Mouse (Mus musculus): ENCODE measurements around the gene Rps23. TPM values are rescaled to one million over a fixed set of nuclear protein-coding genes. Genes with fewer than 3 reads are reported as not detected.

Rps23 gene
- polyA plus RNA-seq, 1 experiment, result 1,862 TPM

DNA sequence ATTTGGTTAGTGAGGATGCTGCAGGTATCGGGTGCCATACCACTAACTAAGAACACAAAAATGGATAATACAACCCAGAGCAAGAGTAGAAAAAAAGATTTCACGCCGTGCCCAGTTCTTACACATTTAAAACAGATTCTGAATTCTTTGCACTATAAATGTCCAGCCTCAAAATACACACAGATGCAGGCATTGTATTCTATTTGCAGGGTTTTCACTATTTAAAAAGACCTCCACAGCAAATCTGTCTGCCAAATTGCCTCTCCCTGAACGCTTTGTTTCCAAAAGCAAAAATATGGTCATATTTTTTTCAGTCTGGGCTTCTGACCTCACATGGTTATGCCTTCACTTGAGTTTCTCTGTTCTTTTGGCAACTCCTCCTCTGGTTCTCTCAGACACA, 27.9 kb upstream of the Rps23 start:
- no peaks in the 10 kb centered on the region for H3K36me3 ChIP-seq (ENCODE audit: control insufficient read depth, insufficient read depth)
- H3K79me2 ChIP-seq (ENCODE audit: control insufficient read depth, insufficient read depth), result no peaks in the 10 kb centered on the region
- no peak overlapping the region for H3K4me3 ChIP-seq (ENCODE audit: insufficient read depth, poor library complexity, severe bottlenecking)
- TF ChIP-seq MYOD1 (IDR thresholded peaks at IDR 0.05; ENCODE audit: control insufficient read depth, insufficient read length, low read depth), result no peak
- no peak for TF ChIP-seq MAX (IDR thresholded peaks at IDR 0.05)
- TF ChIP-seq FOSL1 (IDR thresholded peaks at IDR 0.05; ENCODE audit: insufficient read depth, low read length, poor library complexity, severe bottlenecking), result no peak
- TF ChIP-seq CTCF (IDR thresholded peaks at IDR 0.05; ENCODE audit: control insufficient read depth, insufficient read depth, insufficient read length), result no peak
- no peak for TF ChIP-seq MYOG (IDR thresholded peaks at IDR 0.05; ENCODE audit: control insufficient read depth, extremely low read depth, insufficient read length)
- TF ChIP-seq USF1 (IDR thresholded peaks at IDR 0.05; ENCODE audit: low read depth), result no peak
- TF ChIP-seq CEBPB (IDR thresholded peaks at IDR 0.05; ENCODE audit: low read depth), result no peak
- H3K79me3 ChIP-seq (ENCODE audit: low read depth), result no peaks in the 10 kb centered on the region
- no peaks in the 10 kb centered on the region for H3K27me3 ChIP-seq (ENCODE audit: control insufficient read depth, insufficient read depth, insufficient read length)
- H3ac ChIP-seq (ENCODE audit: control insufficient read depth, insufficient read length, low read depth), result no peak overlapping the region

GRCm38 (mm10) chr13:90896098-90896497, 26.7 kb upstream of the Rps23 start:
- no peak overlapping the region for H3ac ChIP-seq (ENCODE audit: control insufficient read depth, insufficient read length, low read depth)
- TF ChIP-seq MAX (IDR thresholded peaks at IDR 0.05) (no peak), CEBPB (IDR thresholded peaks at IDR 0.05; ENCODE audit: low read depth) (no peak), MYOG (IDR thresholded peaks at IDR 0.05; ENCODE audit: control insufficient read depth, extremely low read depth, insufficient read length) (no peak), MYOD1 (IDR thresholded peaks at IDR 0.05; ENCODE audit: control insufficient read depth, insufficient read length, low read depth) (no peak), FOSL1 (IDR thresholded peaks at IDR 0.05; ENCODE audit: insufficient read depth, low read length, poor library complexity, severe bottlenecking) (no peak), USF1 (IDR thresholded peaks at IDR 0.05; ENCODE audit: low read depth) (no peak), CTCF (IDR thresholded peaks at IDR 0.05; ENCODE audit: control insufficient read depth, insufficient read depth, insufficient read length) (no peak)
- no peaks in the 10 kb centered on the region for H3K36me3 ChIP-seq (ENCODE audit: control insufficient read depth, insufficient read depth)
- H3K4me3 ChIP-seq (ENCODE audit: insufficient read depth, poor library complexity, severe bottlenecking), result no peak overlapping the region
- H3K79me3 ChIP-seq (ENCODE audit: low read depth), result no peaks in the 10 kb centered on the region
- no peaks in the 10 kb centered on the region for H3K79me2 ChIP-seq (ENCODE audit: control insufficient read depth, insufficient read depth)
- H3K27me3 ChIP-seq (ENCODE audit: control insufficient read depth, insufficient read depth, insufficient read length), result no peaks in the 10 kb centered on the region

GRCm38 (mm10) chr13:90896821-90897220, 25.9 kb upstream of the Rps23 start:
- TF ChIP-seq USF1 (IDR thresholded peaks at IDR 0.05; ENCODE audit: low read depth) (no peak), CEBPB (IDR thresholded peaks at IDR 0.05; ENCODE audit: low read depth) (peak; percentile 26)
- H3K27me3 ChIP-seq (ENCODE audit: control insufficient read depth, insufficient read depth, insufficient read length), result no peaks in the 10 kb centered on the region
- H3K36me3 ChIP-seq (ENCODE audit: control insufficient read depth, insufficient read depth), result no peaks in the 10 kb centered on the region
- no peaks in the 10 kb centered on the region for H3K79me2 ChIP-seq (ENCODE audit: control insufficient read depth, insufficient read depth)
- H3ac ChIP-seq (ENCODE audit: control insufficient read depth, insufficient read length, low read depth), result no peak overlapping the region
- H3K4me3 ChIP-seq (ENCODE audit: insufficient read depth, poor library complexity, severe bottlenecking), result no peak overlapping the region
- H3K79me3 ChIP-seq (ENCODE audit: low read depth), result no peaks in the 10 kb centered on the region

DNA sequence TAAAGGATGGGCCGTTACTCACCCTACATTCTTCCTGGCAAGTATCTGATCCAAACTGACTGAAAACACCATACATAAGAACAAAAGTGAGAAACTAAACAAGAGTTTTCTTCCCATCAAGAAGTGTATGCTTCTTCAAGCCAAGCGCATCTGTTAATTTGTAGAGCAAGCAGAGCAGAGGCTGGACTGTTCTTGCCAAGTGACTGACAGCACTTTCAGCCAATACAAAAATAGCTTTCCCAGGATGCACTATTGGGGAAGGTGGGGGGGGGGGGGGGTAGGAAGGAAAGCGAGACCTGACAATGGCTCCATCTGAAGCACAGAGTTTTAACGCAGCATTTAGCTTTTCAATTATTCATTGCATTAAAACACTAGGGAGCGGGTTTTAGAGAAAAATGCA, 17.6 kb upstream of the Rps23 start, which contains the start of gene Atp6ap1l:
Gene Atp6ap1l (minus strand): TSS at position 180 of the 400 bp plus-strand sequence.
- Histone ChIP-seq H3K4me3 (ENCODE audit: insufficient read depth, poor library complexity, severe bottlenecking) (no peak within 1 kb of the TSS), H3K36me3 (ENCODE audit: control insufficient read depth, insufficient read depth) (no peaks in the 10 kb centered on the region), H3K79me2 (ENCODE audit: control insufficient read depth, insufficient read depth) (no peaks in the 10 kb centered on the region), H3K27me3 (ENCODE audit: control insufficient read depth, insufficient read depth, insufficient read length) (no peaks in the 10 kb centered on the region), H3K79me3 (ENCODE audit: low read depth) (no peaks in the 10 kb centered on the region), H3ac (ENCODE audit: control insufficient read depth, insufficient read length, low read depth) (no peak within 1 kb of the TSS)
- no peak for TF ChIP-seq CTCF (IDR thresholded peaks at IDR 0.05; ENCODE audit: control insufficient read depth, insufficient read depth, insufficient read length)

DNA sequence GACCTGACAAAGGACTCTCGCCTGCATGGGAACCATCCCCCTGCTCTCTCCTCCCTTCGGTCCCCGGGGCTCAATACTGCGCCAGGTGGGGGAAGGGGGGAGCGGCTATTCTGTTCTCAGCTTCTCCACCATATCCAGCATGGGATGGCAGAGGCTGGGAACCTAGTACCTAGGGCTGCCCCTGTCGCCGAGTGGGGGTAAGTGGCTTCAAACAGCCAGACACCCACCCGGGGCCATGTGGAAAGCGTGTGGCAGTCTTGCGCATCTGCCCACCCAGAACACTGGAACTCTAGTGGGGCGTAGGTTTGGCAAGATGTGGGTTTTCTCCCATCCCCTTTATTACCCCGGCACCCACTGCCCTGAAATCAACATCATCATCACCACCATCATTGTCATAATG, 15.4 kb upstream of the Rps23 start:
- H3K4me3 ChIP-seq (ENCODE audit: insufficient read depth, poor library complexity, severe bottlenecking), result no peak overlapping the region
- TF ChIP-seq FOSL1 (IDR thresholded peaks at IDR 0.05; ENCODE audit: insufficient read depth, low read length, poor library complexity, severe bottlenecking), result no peak
- no peak for TF ChIP-seq CTCF (IDR thresholded peaks at IDR 0.05; ENCODE audit: control insufficient read depth, insufficient read depth, insufficient read length)
- TF ChIP-seq USF1 (IDR thresholded peaks at IDR 0.05; ENCODE audit: low read depth), result no peak
- TF ChIP-seq MYOD1 (IDR thresholded peaks at IDR 0.05; ENCODE audit: control insufficient read depth, insufficient read length, low read depth), result no peak
- TF ChIP-seq MAX (IDR thresholded peaks at IDR 0.05), result no peak
- TF ChIP-seq MYOG (IDR thresholded peaks at IDR 0.05; ENCODE audit: control insufficient read depth, extremely low read depth, insufficient read length), result no peak
- no peak for TF ChIP-seq CEBPB (IDR thresholded peaks at IDR 0.05; ENCODE audit: low read depth)

GRCm38 (mm10) chr13:90912760-90913674, 9.7 kb upstream of the Rps23 start:
- TF ChIP-seq CEBPB (IDR thresholded peaks at IDR 0.05; ENCODE audit: low read depth) (no peak), FOSL1 (IDR thresholded peaks at IDR 0.05; ENCODE audit: insufficient read depth, low read length, poor library complexity, severe bottlenecking) (no peak), CTCF (IDR thresholded peaks at IDR 0.05; ENCODE audit: control insufficient read depth, insufficient read depth, insufficient read length) (no peak), MYOD1 (IDR thresholded peaks at IDR 0.05; ENCODE audit: control insufficient read depth, insufficient read length, low read depth) (no peak), MAX (IDR thresholded peaks at IDR 0.05) (no peak), MYOG (IDR thresholded peaks at IDR 0.05; ENCODE audit: control insufficient read depth, extremely low read depth, insufficient read length) (no peak), USF1 (IDR thresholded peaks at IDR 0.05; ENCODE audit: low read depth) (no peak)
- H3ac ChIP-seq (ENCODE audit: control insufficient read depth, insufficient read length, low read depth), result no peak overlapping the region
- no peaks in the 10 kb centered on the region for H3K79me2 ChIP-seq (ENCODE audit: control insufficient read depth, insufficient read depth)
- H3K27me3 ChIP-seq (ENCODE audit: control insufficient read depth, insufficient read depth, insufficient read length), result no peaks in the 10 kb centered on the region
- H3K36me3 ChIP-seq (ENCODE audit: control insufficient read depth, insufficient read depth), result no peaks in the 10 kb centered on the region
- H3K4me3 ChIP-seq (ENCODE audit: insufficient read depth, poor library complexity, severe bottlenecking), result no peak overlapping the region
- no peaks in the 10 kb centered on the region for H3K79me3 ChIP-seq (ENCODE audit: low read depth)

More for the DNA sequence above, 15.4 kb upstream of the Rps23 start:
- Histone ChIP-seq H3ac (ENCODE audit: control insufficient read depth, insufficient read length, low read depth) (no peak overlapping the region), H3K27me3 (ENCODE audit: control insufficient read depth, insufficient read depth, insufficient read length) (no peaks in the 10 kb centered on the region), H3K79me2 (ENCODE audit: control insufficient read depth, insufficient read depth) (no peaks in the 10 kb centered on the region), H3K79me3 (ENCODE audit: low read depth) (no peaks in the 10 kb centered on the region), H3K36me3 (ENCODE audit: control insufficient read depth, insufficient read depth) (no peaks in the 10 kb centered on the region)

All from C2C12 (cell line).